Mouse (Mus musculus): ENCODE results near the gene Slc9a3r1. TPM values are rescaled to one million over a fixed set of nuclear protein-coding genes. Genes with fewer than 3 reads are reported as not detected.

Slc9a3r1 gene
- polyA plus RNA-seq, 1 experiment: 223 TPM

GRCm38 (mm10) chr11:115187224-115187639 lies 24.1 kb downstream of the Slc9a3r1 start, which contains the start of gene Tmem104:
Tmem104 (plus strand) TSS chr11:115187487.
- no peaks in the 10 kb centered on the region for H3K9me3 ChIP-seq
- H3K4me1 ChIP-seq: peaks cover 65% of the 10 kb centered on the region
- H3K4me3 ChIP-seq (replicated peaks): peak within 1 kb of the TSS; percentile 95
- peaks cover 60% of the 10 kb centered on the region for H3K36me3 ChIP-seq (replicated peaks; ENCODE audit: low read length)
- no peaks in the 10 kb centered on the region for H3K27me3 ChIP-seq (replicated peaks)
- TF ChIP-seq GATA1 (IDR thresholded peaks at IDR 0.05; ENCODE audit: borderline replicate concordance, low read length): no peak
- no peak for TF ChIP-seq FLI1 (IDR thresholded peaks at IDR 0.05; ENCODE audit: low read length)

- H3K4me3 ChIP-seq (replicated peaks): peak within 1 kb of the TSS; percentile 95
- H3K36me3 ChIP-seq (replicated peaks; ENCODE audit: low read length): peaks cover 57% of the 10 kb centered on the region
- TF ChIP-seq FLI1 (IDR thresholded peaks at IDR 0.05; ENCODE audit: low read length): no peak
- H3K27me3 ChIP-seq (replicated peaks): no peaks in the 10 kb centered on the region
- H3K4me1 ChIP-seq: peaks cover 65% of the 10 kb centered on the region
- no peaks in the 10 kb centered on the region for H3K9me3 ChIP-seq
Observed at GRCm38 (mm10) chr11:115187693-115188092, 24.6 kb downstream of the Slc9a3r1 start, which contains the start of gene Nat9. Nat9 (minus strand) TSS chr11:115187859.

- H3K9me3 ChIP-seq: no peaks in the 10 kb centered on the region
- H3K27me3 ChIP-seq (replicated peaks): no peaks in the 10 kb centered on the region
- TF ChIP-seq GATA1 (IDR thresholded peaks at IDR 0.05; ENCODE audit: borderline replicate concordance, low read length): no peak
- no peak for TF ChIP-seq FLI1 (IDR thresholded peaks at IDR 0.05; ENCODE audit: low read length)
- H3K4me3 ChIP-seq (replicated peaks): peak overlapping the region; percentile 62
- H3K4me1 ChIP-seq: peaks cover 60% of the 10 kb centered on the region
- peaks cover 47% of the 10 kb centered on the region for H3K36me3 ChIP-seq (replicated peaks; ENCODE audit: low read length)
Observed at GRCm38 (mm10) chr11:115188539-115189231, 25.5 kb downstream of the Slc9a3r1 start.

- Histone ChIP-seq H3K9me3 (no peaks in the 10 kb centered on the region), H3K4me3 (replicated peaks) (peak overlapping the region; percentile 78), H3K36me3 (replicated peaks; ENCODE audit: low read length) (peaks cover 41% of the 10 kb centered on the region), H3K4me1 (peaks cover 61% of the 10 kb centered on the region), H3K27me3 (replicated peaks) (no peaks in the 10 kb centered on the region)
- no peak for TF ChIP-seq FLI1 (IDR thresholded peaks at IDR 0.05; ENCODE audit: low read length)
- TF ChIP-seq GATA1 (IDR thresholded peaks at IDR 0.05; ENCODE audit: borderline replicate concordance, low read length): no peak
Observed at GRCm38 (mm10) chr11:115189304-115189703, 26.2 kb downstream of the Slc9a3r1 start.

GRCm38 (mm10) chr11:115192180-115192579 lies 29.0 kb downstream of the Slc9a3r1 start:
- no peaks in the 10 kb centered on the region for H3K9me3 ChIP-seq
- H3K36me3 ChIP-seq (replicated peaks; ENCODE audit: low read length): peaks cover 57% of the 10 kb centered on the region
- H3K4me3 ChIP-seq (replicated peaks): peak overlapping the region; percentile 51
- peaks cover 70% of the 10 kb centered on the region for H3K4me1 ChIP-seq
- no peak for TF ChIP-seq GATA1 (IDR thresholded peaks at IDR 0.05; ENCODE audit: borderline replicate concordance, low read length)
- no peak for TF ChIP-seq FLI1 (IDR thresholded peaks at IDR 0.05; ENCODE audit: low read length)
- no peaks in the 10 kb centered on the region for H3K27me3 ChIP-seq (replicated peaks)

- Histone ChIP-seq H3K27me3 (replicated peaks) (no peaks in the 10 kb centered on the region), H3K4me1 (peaks cover 48% of the 10 kb centered on the region), H3K4me3 (replicated peaks) (no peak overlapping the region), H3K36me3 (replicated peaks; ENCODE audit: low read length) (peaks cover 71% of the 10 kb centered on the region), H3K9me3 (no peaks in the 10 kb centered on the region)
- TF ChIP-seq FLI1 (IDR thresholded peaks at IDR 0.05; ENCODE audit: low read length): no peak
- TF ChIP-seq GATA1 (IDR thresholded peaks at IDR 0.05; ENCODE audit: borderline replicate concordance, low read length): no peak
Observed at GRCm38 (mm10) chr11:115194693-115195092, 31.6 kb downstream of the Slc9a3r1 start.

- no peak for TF ChIP-seq GATA1 (IDR thresholded peaks at IDR 0.05; ENCODE audit: borderline replicate concordance, low read length)
- TF ChIP-seq FLI1 (IDR thresholded peaks at IDR 0.05; ENCODE audit: low read length): no peak
- peaks cover 42% of the 10 kb centered on the region for H3K4me1 ChIP-seq
Observed at GRCm38 (mm10) chr11:115195933-115196332, 32.8 kb downstream of the Slc9a3r1 start.

GRCm38 (mm10) chr11:115197558-115197957 lies 34.4 kb downstream of the Slc9a3r1 start:
- Histone ChIP-seq H3K27me3 (replicated peaks) (no peaks in the 10 kb centered on the region), H3K9me3 (no peaks in the 10 kb centered on the region), H3K4me1 (peaks cover 33% of the 10 kb centered on the region), H3K4me3 (replicated peaks) (no peak overlapping the region), H3K36me3 (replicated peaks; ENCODE audit: low read length) (peaks cover 79% of the 10 kb centered on the region)
- no peak for TF ChIP-seq GATA1 (IDR thresholded peaks at IDR 0.05; ENCODE audit: borderline replicate concordance, low read length)
- TF ChIP-seq FLI1 (IDR thresholded peaks at IDR 0.05; ENCODE audit: low read length): no peak

More at GRCm38 (mm10) chr11:115195933-115196332, 32.8 kb downstream of the Slc9a3r1 start:
- Histone ChIP-seq H3K9me3 (no peaks in the 10 kb centered on the region), H3K36me3 (replicated peaks; ENCODE audit: low read length) (peaks cover 74% of the 10 kb centered on the region), H3K27me3 (replicated peaks) (no peaks in the 10 kb centered on the region), H3K4me3 (replicated peaks) (no peak overlapping the region)

- no peaks in the 10 kb centered on the region for H3K27me3 ChIP-seq (replicated peaks)
- peaks cover 93% of the 10 kb centered on the region for H3K36me3 ChIP-seq (replicated peaks; ENCODE audit: low read length)
- H3K9me3 ChIP-seq: no peaks in the 10 kb centered on the region
- no peak overlapping the region for H3K4me3 ChIP-seq (replicated peaks)
- TF ChIP-seq GATA1 (IDR thresholded peaks at IDR 0.05; ENCODE audit: borderline replicate concordance, low read length) (no peak), FLI1 (IDR thresholded peaks at IDR 0.05; ENCODE audit: low read length) (no peak)
- H3K4me1 ChIP-seq: peaks cover 34% of the 10 kb centered on the region
Observed at GRCm38 (mm10) chr11:115198932-115199384, 35.8 kb downstream of the Slc9a3r1 start.

- no peaks in the 10 kb centered on the region for H3K27me3 ChIP-seq (replicated peaks)
- H3K36me3 ChIP-seq (replicated peaks; ENCODE audit: low read length): peaks cover 95% of the 10 kb centered on the region
- TF ChIP-seq GATA1 (IDR thresholded peaks at IDR 0.05; ENCODE audit: borderline replicate concordance, low read length) (no peak), FLI1 (IDR thresholded peaks at IDR 0.05; ENCODE audit: low read length) (no peak)
- H3K4me1 ChIP-seq: peaks cover 23% of the 10 kb centered on the region
- no peak overlapping the region for H3K4me3 ChIP-seq (replicated peaks)
- H3K9me3 ChIP-seq: no peaks in the 10 kb centered on the region
Observed at GRCm38 (mm10) chr11:115200520-115200919, 37.4 kb downstream of the Slc9a3r1 start.
